Mouse (Mus musculus): ENCODE data around the gene Aamdc. TPM values are rescaled to one million over a fixed set of nuclear protein-coding genes. Genes with fewer than 3 reads are reported as not detected.

The Aamdc gene
- polyA plus RNA-seq, 1 experiment from 2014 or later = 35.3 TPM

GRCm38 (mm10) chr7:97500555-97501209, 78.6 kb downstream of the Aamdc start:
- Histone ChIP-seq H3K4me1 (no peaks in the 10 kb centered on the region), H3K9ac (replicated peaks) (no peak overlapping the region), H3K9me3 (no peaks in the 10 kb centered on the region), H3K36me3 (peaks cover 35% of the 10 kb centered on the region), H3K4me2 (replicated peaks) (no peak overlapping the region), H3K27ac (replicated peaks) (no peak overlapping the region), H3K4me3 (no peak overlapping the region), H3K27me3 (no peaks in the 10 kb centered on the region)
- ATAC-seq (ENCODE audit: low FRiP score, low read depth) = no peak
- 88% methylated on average over 5 of the region's 5 CpGs for WGBS

Other genes with a start within 250 kb of the Aamdc start
- 3.2 and 4.1 TPM in 2 replicates for gene Usp35, start 247.5 kb downstream of the Aamdc start, polyA plus RNA-seq (2016; fragmentation: Nextera tagmentation; extraction: Ambion mirVana)
- 5.1 and 7.1 TPM in 2 replicates for gene Kctd21, start 247.2 kb downstream of the Aamdc start, polyA plus RNA-seq (2016; fragmentation: Nextera tagmentation; extraction: Ambion mirVana)
- gene Alg8, start 207.9 kb downstream of the Aamdc start, polyA plus RNA-seq (2016; fragmentation: Nextera tagmentation; extraction: Ambion mirVana) = 29.8 and 31.1 TPM in 2 replicates
- gene Ndufc2, start 179.5 kb downstream of the Aamdc start, polyA plus RNA-seq (2016; fragmentation: Nextera tagmentation; extraction: Ambion mirVana) = 344 and 345 TPM in 2 replicates
- 0.37 and 0.65 TPM in 2 replicates for gene Thrsp, start 161.8 kb downstream of the Aamdc start, polyA plus RNA-seq (2016; fragmentation: Nextera tagmentation; extraction: Ambion mirVana)
- gene Kctd14, start 128.2 kb downstream of the Aamdc start, polyA plus RNA-seq (2016; fragmentation: Nextera tagmentation; extraction: Ambion mirVana) = 0.96 and 1.4 TPM in 2 replicates
- 50.1 and 53.3 TPM in 2 replicates for gene Ints4, start 98.5 kb downstream of the Aamdc start, polyA plus RNA-seq (2016; fragmentation: Nextera tagmentation; extraction: Ambion mirVana)
- 31.6 and 33.2 TPM in 2 replicates for gene Rsf1, start 392 bp upstream of the Aamdc start, polyA plus RNA-seq (2016; fragmentation: Nextera tagmentation; extraction: Ambion mirVana)
- 195 and 202 TPM in 2 replicates for gene Clns1a, start 117.1 kb upstream of the Aamdc start, polyA plus RNA-seq (2016; fragmentation: Nextera tagmentation; extraction: Ambion mirVana)
- gene Aqp11, start 158.8 kb upstream of the Aamdc start, polyA plus RNA-seq (2016; fragmentation: Nextera tagmentation; extraction: Ambion mirVana) = 5.7 and 6.9 TPM in 2 replicates
- gene Pak1, start 209.0 kb upstream of the Aamdc start, polyA plus RNA-seq (2016; fragmentation: Nextera tagmentation; extraction: Ambion mirVana) = 121 and 137 TPM in 2 replicates